Mouse (Mus musculus): ENCODE measurements around the gene Ttc30b.
"Not testable (repeated sequence)": the region's sequence is repeated elsewhere in the genome, so short reads cannot be mapped to it uniquely, and the experiment has no call there.

Gene Ttc30b

DNA sequence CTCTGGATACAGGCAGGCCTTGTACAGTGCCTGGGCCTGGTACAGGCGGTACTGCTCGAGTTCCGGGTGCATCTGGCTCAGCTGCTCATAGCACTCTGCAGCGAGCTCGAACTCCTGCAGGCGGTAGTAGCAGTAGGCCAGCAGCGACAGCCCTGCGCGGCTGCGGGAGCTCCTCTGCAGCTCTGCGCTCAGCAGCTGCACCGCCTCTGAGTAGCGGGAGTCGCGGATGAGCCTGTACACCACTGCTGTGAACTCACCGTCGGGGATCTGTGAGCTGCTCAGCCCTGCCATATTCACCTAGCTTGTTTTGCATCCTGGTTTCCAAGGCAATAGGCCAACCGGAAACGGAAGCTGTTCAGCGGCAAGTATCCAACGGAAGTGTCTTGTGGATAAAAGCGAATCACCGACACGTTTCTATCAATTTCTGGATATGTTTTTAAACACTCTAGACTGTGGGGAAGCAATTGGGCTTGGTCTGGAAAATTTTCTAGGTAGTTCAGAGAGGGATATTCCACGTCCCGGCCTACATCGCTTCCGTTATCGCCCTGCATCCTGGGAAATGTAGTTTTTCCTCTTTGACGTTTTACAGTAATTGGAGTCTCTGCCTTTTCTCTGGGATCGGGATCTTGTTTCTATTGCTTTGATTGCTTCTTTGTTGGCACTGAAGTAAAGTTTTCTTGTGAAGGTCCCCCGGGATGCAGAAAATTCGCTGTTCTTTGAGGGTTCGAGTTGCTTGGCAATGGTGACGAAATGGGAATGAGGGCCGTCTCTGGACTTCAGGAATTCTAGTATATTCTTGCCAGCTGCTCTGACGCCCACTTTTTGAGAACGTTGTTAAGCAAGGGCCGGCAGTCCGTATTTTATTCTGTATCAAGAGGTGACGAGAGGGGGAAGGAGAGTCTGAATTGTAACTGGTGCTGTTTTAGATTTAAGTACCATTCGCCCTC, at the start of gene Ttc30b:
Ttc30b (minus strand) TSS at position 469 of the 947 bp plus-strand sequence.
- DNase-seq (ENCODE audit: extremely low read depth, low read depth), result no peak

DNA sequence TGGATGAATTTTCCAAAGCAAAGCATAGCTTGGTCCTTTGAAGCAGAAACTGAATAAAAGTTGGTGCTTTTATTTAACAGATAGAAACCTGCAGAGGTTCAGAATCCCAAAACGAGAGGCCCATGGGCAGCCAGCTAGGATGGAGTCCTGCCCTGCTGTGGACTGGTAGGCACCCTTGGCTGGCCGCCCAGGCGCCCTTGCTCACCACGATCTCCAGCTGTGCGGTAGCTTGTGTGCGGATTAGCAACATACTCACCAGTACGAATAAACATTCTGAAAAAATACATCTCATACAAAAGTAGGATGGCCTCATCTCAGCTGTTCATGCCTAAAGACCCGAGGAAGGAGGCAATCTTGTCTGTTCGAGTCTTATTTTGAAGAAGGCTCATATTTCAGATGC, 49.4 kb upstream of the Ttc30b start:
- no peak for DNase-seq (ENCODE audit: extremely low read depth, low read depth)

- DNase-seq (ENCODE audit: extremely low read depth, low read depth), result peak; percentile 72
Observed at GRCm38 (mm10) chr2:75985124-75985523, 46.7 kb upstream of the Ttc30b start.

DNA sequence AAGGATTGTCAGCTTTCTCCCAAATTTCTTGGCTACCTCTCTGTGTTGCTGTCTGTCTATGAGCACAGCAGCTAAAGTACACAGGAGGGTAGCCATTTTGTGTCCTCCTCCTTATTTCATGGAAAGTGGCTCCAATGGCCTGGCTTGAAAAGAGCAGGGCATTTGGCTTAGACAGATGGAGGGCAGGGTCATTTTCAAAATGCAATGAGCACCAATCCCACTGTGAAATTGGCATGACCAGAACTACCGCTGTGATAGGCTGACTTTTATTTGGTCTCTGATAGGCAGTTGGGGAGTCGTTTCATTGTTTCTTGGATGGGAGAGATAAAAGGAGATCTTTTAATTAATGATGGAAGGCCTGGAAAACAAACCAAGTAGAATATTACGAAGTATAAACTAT, 45.5 kb upstream of the Ttc30b start:
- no peak for DNase-seq (ENCODE audit: extremely low read depth, low read depth)

DNA sequence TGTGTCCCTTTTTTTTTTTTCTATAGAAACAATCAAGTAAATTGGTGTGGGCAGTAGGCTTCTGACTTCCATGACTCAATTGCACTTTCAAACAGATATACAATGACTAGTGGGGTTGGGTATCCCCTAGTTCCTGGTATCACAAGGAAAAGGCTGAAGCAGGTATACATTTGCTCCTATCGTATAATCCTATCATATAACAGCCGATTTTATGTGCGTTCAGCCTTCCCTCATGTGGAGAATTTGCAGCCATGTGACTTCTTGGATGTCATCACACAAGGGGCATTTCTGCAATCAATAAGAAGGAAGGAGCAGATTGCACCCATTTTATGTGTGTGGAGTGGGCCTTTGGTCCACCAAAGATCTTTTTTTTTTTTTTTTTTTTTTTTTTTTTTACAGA, 44.7 kb upstream of the Ttc30b start:
- no peak for DNase-seq (ENCODE audit: extremely low read depth, low read depth)

DNA sequence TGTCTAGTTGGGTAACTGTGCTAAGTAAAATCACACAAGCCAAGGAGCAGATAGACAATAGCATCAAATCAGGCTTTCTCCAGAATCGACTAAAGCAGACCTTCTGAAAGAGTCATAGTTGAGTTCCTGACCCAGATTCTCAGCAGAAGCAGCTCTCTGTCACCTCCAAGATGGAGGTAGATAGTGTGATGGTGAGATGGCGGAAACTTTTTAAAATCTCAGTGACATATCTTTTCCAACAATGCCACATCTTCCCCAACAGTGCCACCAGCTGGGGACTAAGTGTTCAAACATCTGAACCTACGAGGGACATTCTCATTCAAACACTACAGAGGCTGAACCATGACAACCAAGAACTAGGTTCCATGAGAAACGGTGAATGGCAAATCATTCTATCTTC, 44.2 kb upstream of the Ttc30b start:
- DNase-seq (ENCODE audit: extremely low read depth, low read depth), result no peak

DNA sequence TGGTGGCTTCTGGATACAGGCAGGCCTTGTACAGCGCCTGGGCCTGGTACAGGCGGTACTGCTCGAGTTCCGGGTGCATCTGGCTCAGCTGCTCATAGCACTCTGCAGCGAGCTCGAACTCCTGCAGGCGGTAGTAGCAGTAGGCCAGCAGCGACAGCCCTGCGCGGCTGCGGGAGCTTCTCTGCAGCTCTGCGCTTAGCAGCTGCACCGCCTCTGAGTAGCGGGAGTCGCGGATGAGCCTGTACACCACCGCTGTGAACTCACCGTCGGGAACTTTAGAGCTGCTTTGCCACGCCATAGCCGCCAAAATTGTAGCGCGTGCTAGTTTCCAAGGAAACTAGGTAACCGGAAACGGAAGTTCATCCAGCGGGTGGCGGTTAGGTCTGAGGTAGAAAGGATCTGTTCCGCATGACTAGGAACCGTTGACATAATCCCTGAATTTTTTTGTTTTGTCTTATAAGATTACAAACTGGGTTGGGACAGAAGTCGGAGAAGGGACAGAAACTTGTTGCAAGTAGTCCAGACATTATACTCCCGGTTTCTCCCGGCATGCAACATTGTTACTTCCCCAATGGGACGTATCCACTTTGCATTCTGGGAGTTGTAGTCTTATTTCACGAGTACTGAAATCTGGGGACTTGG, 43.2 kb upstream of the Ttc30b start, which contains the start of gene Ttc30a1:
Ttc30a1 (minus strand) TSS at position 528 of the 642 bp plus-strand sequence.
- not testable (repeated sequence) for DNase-seq (ENCODE audit: extremely low read depth, low read depth)

DNA sequence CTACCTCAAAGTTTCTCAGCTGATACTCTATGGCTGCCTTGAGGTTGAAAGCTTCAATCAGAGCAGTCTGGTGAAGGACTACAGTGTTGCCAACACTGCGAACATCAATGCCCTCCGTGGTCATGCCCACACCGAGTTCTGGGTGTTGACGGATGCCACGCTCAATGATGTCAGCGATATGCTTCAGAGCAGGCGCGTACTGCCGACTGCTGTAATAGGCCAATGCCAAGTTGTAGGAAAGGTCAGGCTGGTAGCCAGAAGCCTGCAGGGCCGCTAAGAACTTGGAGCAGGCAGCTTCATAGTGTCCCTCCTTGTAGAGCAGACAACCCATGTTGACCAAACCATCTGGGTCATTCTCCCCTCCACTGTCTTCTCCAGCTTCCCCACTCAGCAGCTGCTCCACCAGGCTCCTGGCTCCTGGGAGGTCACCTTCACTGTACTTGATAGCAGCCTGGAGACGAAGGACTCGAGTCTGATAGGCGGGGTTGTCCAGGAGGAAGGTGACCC, 42.6 kb upstream of the Ttc30b start:
- DNase-seq (ENCODE audit: extremely low read depth, low read depth), result not testable (repeated sequence)

DNA sequence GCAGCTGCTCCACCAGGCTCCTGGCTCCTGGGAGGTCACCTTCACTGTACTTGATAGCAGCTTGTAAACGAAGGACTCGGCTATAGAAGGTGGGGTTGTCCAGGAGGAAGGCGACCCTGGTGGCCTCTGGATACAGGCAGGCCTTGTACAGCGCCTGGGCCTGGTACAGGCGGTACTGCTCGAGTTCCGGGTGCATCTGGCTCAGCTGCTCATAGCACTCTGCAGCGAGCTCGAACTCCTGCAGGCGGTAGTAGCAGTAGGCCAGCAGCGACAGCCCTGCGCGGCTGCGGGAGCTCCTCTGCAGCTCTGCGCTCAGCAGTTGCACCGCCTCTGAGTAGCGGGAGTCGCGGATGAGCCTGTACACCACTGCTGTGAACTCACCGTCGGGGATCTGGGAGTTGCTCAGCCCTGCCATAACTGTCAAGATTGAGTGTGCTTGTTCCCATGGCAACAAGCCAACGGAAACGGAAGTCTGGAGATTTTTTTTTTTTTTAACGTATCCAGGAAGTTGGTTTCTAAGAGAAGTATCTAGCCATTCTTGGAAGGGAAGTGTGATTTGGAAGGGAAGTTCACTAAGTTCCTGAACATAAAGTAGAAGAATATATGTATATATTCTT, 39.5 kb upstream of the Ttc30b start, which contains the start of gene Ttc30a2:
Ttc30a2 (minus strand) TSS at position 419 of the 617 bp plus-strand sequence.
- DNase-seq (ENCODE audit: extremely low read depth, low read depth), result not testable (repeated sequence)

- not testable (repeated sequence) for DNase-seq (ENCODE audit: extremely low read depth, low read depth)
Observed at GRCm38 (mm10) chr2:75976070-75976469, 37.7 kb upstream of the Ttc30b start.

- DNase-seq (ENCODE audit: extremely low read depth, low read depth), result no peak
Observed at GRCm38 (mm10) chr2:75974131-75974530, 35.7 kb upstream of the Ttc30b start.

- peak; percentile 56 for DNase-seq (ENCODE audit: extremely low read depth, low read depth)
Observed at GRCm38 (mm10) chr2:75964972-75965371, 26.6 kb upstream of the Ttc30b start.

DNA sequence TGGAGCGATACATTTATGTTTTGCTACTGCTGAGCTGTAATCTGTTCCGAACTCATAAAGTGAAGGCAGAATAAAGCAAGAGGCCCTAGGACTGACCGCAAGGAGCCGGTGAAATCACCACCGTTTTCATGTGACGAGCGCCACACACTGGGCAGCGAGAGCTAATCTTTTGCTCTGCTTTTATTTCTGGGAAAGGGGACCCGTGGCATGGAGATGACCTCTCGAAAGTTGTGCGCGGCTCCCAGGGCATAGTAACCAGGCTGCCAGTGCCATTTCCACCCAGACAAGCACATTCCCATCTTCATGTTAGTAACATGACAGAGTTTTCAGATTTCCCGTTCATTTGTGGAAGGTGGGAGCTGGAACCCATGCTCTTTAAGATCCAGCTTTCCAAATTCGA, 26.1 kb upstream of the Ttc30b start:
- DNase-seq (ENCODE audit: extremely low read depth, low read depth), result peak; percentile 50

DNA sequence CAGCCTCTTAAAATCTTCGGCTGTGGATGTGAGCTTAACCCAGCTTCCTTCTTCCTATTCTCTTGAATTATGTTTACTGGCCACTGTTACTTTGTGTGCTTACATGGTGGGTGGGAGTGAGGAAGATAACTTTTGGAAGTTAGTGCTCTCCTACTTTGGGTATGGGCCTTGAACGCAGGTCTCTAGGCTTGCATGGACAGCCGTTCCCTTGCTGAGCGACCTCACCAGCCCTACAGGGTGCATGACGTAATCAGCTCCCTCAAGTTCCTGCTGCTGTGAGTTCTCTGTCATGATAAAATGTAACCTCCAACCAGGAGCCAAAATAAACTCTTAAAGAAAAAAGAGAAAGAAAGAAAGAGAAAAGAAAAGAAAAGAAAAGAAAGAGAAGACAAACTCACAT, 25.7 kb upstream of the Ttc30b start:
- DNase-seq (ENCODE audit: extremely low read depth, low read depth), result peak; percentile 33

- no peak for DNase-seq (ENCODE audit: extremely low read depth, low read depth)
Observed at GRCm38 (mm10) chr2:75963211-75963840, 24.9 kb upstream of the Ttc30b start.

- DNase-seq (ENCODE audit: extremely low read depth, low read depth), result no peak
Observed at GRCm38 (mm10) chr2:75960366-75961330, 22.3 kb upstream of the Ttc30b start.

GRCm38 (mm10) chr2:75959850-75960365, 21.5 kb upstream of the Ttc30b start:
- DNase-seq (ENCODE audit: extremely low read depth, low read depth), result no peak

DNA sequence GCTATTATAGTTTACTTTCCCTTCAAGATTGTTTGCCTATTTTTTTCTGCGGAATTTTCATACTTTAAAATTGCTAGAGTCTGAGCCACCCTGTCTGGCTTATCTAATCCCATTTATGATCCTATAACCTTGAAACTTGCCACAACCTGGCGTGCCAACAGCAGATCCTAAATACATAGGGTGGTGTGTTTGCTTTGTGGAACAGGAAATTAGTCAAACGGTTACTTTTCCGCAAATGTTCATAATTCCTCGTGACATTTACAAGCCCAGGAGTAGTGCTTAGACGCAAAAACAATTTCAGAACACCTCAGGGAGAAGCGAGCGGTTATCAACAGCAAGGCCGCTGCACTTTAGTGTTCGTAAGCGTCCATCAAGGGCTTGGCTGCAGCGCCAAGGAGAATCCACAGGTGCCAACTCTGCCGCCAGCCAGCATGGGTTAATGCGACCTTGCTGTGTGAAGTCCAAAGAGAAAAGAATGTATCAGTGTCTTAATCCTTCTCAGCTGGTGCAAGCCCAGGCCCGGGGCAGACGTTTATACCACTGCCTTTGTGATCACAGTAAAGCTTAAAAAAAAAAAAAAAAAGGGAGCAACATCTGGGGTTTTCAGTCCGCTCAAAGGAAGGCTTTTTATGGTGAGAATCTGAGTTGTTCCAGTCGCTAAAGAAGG, 20.9 kb upstream of the Ttc30b start:
- no peak for DNase-seq (ENCODE audit: extremely low read depth, low read depth)

- DNase-seq (ENCODE audit: extremely low read depth, low read depth), result no peak
Observed at GRCm38 (mm10) chr2:75955709-75956108, 17.3 kb upstream of the Ttc30b start.
